Mouse (Mus musculus): ENCODE results near the gene Zbtb20. TPM values are rescaled to one million over a fixed set of nuclear protein-coding genes. Genes with fewer than 3 reads are reported as not detected.

Zbtb20 gene
- polyA plus RNA-seq, 1 experiment = 13.7 TPM

DNA sequence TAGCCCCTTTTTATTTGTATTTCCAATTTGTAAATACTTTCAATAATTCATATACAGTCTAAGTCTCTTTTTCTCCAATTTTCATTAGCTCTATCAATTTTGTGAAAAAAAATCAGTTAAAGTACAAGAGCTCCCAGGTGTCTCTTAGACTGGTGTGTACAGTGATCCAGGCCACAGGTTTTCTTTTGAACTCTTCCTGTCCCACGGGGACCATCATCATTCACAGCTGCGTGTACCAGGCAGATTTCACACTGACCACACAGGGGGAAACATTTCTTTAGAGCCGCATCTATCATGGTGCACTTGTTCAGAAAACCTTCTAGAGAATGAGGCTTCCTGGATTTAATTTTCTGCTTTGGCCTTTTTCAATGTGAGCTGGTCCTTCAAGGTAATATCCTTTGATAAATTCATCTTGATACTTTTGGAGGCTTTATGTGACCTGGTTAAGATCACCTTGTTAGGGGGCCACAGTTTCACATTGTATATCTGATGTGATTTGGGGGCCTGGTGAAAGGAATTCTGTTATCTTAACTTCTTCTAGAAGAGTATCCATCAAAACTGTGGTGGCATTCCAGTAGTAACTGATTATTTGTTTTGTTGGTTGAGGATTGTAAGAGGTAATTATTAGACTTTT, 586.2 kb downstream of the Zbtb20 start:
- no peak for TF ChIP-seq POLR2A (IDR thresholded peaks at IDR 0.05; ENCODE audit: low read depth, low read length)
- no peak for TF ChIP-seq CTCF (IDR thresholded peaks at IDR 0.05; ENCODE audit: borderline replicate concordance, insufficient read depth, low read length)
- Histone ChIP-seq H3K4me1 (ENCODE audit: control insufficient read depth, insufficient read depth, low read length) (peaks cover 23% of the 10 kb centered on the region), H3K27ac (ENCODE audit: insufficient read depth, low read length) (no peak overlapping the region), H3K4me3 (ENCODE audit: insufficient read depth, low read length) (no peak overlapping the region)

DNA sequence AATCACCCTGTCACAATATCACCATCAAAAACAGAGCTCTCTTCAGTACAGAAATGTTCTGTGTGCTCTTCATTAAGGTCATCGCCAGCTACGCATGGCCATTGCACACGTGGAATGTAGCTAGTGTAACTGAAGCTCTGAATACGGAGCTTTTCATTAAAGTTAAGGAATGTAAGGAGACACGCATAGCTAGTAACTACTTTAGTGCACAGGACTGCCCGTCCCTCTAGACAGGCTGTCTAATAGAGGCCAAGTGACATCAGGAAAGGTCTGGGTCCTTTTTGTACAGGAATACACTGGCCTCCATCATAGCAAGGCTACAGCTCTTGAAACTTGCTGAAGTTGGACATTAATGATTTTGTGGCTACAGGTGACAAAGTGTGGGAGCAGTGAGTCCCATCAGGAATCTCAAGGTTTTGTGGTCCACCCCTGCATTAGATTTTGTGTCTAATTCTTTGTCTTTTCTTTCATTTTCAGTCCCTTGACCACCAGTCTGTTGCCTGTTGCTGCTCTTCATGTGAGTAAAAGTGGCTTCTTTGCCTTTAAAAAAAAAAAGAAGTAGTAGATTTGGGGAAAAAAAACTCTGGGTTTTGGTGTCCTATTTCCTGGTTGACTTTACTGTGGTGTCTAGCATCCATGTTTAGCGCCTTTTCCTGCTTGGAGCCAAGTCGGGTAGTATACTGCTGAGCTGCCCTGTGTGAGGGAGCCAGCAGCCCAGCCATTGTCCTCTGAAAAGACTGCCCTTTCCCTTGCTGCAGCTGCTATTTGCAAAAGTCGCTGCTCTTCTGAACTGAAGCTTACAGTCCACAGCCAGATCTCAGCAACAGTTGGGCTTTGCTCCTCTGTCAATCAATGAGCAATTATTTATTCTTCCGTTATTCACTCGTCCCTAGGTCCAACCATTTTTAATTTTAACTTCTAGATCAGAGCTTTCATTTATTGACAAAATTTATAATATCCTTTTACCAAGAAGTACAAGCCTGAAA, 587.1 kb downstream of the Zbtb20 start:
- H3K4me1 ChIP-seq (ENCODE audit: control insufficient read depth, insufficient read depth, low read length) = peaks cover 19% of the 10 kb centered on the region
- H3K27ac ChIP-seq (ENCODE audit: insufficient read depth, low read length) = no peak overlapping the region
- H3K4me3 ChIP-seq (ENCODE audit: insufficient read depth, low read length) = no peak overlapping the region
- no peak for TF ChIP-seq POLR2A (IDR thresholded peaks at IDR 0.05; ENCODE audit: low read depth, low read length)
- no peak for TF ChIP-seq CTCF (IDR thresholded peaks at IDR 0.05; ENCODE audit: borderline replicate concordance, insufficient read depth, low read length)

GRCm38 (mm10) chr16:43463684-43464475, 588.2 kb downstream of the Zbtb20 start:
- Histone ChIP-seq H3K4me1 (ENCODE audit: control insufficient read depth, insufficient read depth, low read length) (peaks cover 17% of the 10 kb centered on the region), H3K27ac (ENCODE audit: insufficient read depth, low read length) (no peak overlapping the region), H3K4me3 (ENCODE audit: insufficient read depth, low read length) (no peak overlapping the region)
- TF ChIP-seq POLR2A (IDR thresholded peaks at IDR 0.05; ENCODE audit: low read depth, low read length) (no peak), CTCF (IDR thresholded peaks at IDR 0.05; ENCODE audit: borderline replicate concordance, insufficient read depth, low read length) (no peak)

- Histone ChIP-seq H3K4me1 (ENCODE audit: control insufficient read depth, insufficient read depth, low read length) (peaks cover 14% of the 10 kb centered on the region), H3K27ac (ENCODE audit: insufficient read depth, low read length) (no peak overlapping the region), H3K4me3 (ENCODE audit: insufficient read depth, low read length) (no peak overlapping the region)
- TF ChIP-seq CTCF (IDR thresholded peaks at IDR 0.05; ENCODE audit: borderline replicate concordance, insufficient read depth, low read length) (no peak), POLR2A (IDR thresholded peaks at IDR 0.05; ENCODE audit: low read depth, low read length) (no peak)
These were observed 588.9 kb downstream of the Zbtb20 start for GRCm38 (mm10) chr16:43464476-43465080.

DNA sequence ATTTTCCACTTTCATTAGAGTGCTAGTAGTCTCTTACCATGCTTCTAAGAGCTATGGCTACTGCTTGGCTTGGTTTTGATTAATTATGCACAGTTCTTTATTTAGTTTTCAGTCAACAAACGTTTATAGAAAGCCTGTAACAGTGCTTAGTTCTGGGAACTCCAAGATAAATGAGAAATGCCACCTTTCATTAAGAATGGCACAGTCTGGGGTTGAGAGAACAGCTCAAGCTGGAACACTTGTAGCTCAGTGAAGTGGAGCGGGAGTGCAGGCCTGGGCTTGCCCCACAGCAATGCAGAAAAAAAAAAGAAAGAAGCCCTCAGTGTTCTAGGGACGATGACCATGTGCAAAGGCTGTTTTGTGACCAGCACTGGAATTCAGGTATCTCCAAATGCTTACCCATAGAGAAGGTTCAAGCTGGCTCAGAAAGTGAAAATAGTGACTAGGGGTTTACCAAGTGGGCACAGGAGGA, 589.7 kb downstream of the Zbtb20 start:
- Histone ChIP-seq H3K4me3 (ENCODE audit: insufficient read depth, low read length) (no peak overlapping the region), H3K27ac (ENCODE audit: insufficient read depth, low read length) (no peak overlapping the region), H3K4me1 (ENCODE audit: control insufficient read depth, insufficient read depth, low read length) (peaks cover 14% of the 10 kb centered on the region)
- no peak for TF ChIP-seq POLR2A (IDR thresholded peaks at IDR 0.05; ENCODE audit: low read depth, low read length)
- no peak for TF ChIP-seq CTCF (IDR thresholded peaks at IDR 0.05; ENCODE audit: borderline replicate concordance, insufficient read depth, low read length)

DNA sequence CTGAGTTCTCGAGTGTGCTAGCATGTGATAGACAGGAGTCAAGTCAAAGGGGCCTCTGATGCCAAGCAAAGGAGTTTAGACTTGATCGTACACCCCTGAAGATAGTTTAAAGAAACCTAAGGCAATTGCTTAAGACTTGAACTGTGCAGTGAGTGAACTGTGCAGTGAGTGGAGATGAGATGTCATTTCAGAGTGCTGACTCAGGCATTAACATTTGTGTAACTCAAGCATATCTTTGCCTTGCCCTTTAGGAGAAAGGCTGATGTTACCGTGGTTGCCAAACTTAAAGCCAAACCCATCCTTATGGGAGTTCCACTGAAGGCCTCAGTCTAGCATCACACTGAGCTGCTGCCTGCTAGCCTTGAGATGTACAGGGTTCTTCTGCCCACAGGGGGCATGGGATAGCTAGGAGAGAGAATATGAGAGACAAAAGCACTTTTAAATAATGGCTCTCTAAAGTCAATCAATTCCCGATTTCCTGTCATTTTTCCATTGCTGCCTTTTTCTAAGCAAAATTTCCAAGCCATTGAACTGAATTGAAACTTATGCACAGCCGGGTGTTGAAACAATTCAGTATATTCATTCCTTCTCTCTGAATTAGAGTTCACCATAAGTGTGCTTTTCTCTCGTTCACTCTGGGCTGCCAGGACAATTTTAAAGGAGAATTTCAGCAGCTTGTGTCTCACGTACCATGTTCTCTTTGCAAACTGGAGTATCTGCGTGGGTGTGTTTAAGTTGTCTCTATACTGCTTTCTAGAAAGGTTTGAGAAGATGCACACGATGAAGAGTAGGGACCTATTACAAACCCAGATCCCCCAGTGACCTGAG, 590.5 kb downstream of the Zbtb20 start:
- TF ChIP-seq CTCF (IDR thresholded peaks at IDR 0.05; ENCODE audit: borderline replicate concordance, insufficient read depth, low read length) = no peak
- TF ChIP-seq POLR2A (IDR thresholded peaks at IDR 0.05; ENCODE audit: low read depth, low read length) = no peak
- H3K4me3 ChIP-seq (ENCODE audit: insufficient read depth, low read length) = no peak overlapping the region
- no peak overlapping the region for H3K27ac ChIP-seq (ENCODE audit: insufficient read depth, low read length)
- H3K4me1 ChIP-seq (ENCODE audit: control insufficient read depth, insufficient read depth, low read length) = peaks cover 14% of the 10 kb centered on the region

GRCm38 (mm10) chr16:43466749-43467065, 591.0 kb downstream of the Zbtb20 start:
- no peak for TF ChIP-seq CTCF (IDR thresholded peaks at IDR 0.05; ENCODE audit: borderline replicate concordance, insufficient read depth, low read length)
- no peak for TF ChIP-seq POLR2A (IDR thresholded peaks at IDR 0.05; ENCODE audit: low read depth, low read length)
- H3K4me1 ChIP-seq (ENCODE audit: control insufficient read depth, insufficient read depth, low read length) = peaks cover 14% of the 10 kb centered on the region
- H3K27ac ChIP-seq (ENCODE audit: insufficient read depth, low read length) = no peak overlapping the region
- H3K4me3 ChIP-seq (ENCODE audit: insufficient read depth, low read length) = no peak overlapping the region

DNA sequence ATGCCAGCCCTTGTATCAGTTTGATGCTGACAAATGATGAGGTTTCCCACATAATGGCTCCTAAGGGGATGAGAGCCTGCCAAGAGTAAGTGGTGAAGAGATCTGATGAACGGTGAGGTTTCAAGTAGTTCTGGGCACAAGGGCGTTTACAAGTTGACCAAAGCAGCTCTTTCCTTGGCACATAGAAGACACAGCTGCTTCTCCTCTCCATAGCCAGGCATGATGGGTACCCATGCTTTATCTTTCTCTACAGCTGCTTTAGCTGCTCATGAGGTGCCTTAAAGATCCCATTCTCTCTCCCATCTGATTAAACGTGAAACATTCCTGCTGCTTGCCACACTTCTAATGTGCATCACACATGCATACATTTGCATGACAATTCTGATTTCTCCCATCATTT, 595.4 kb downstream of the Zbtb20 start:
- Histone ChIP-seq H3K27ac (ENCODE audit: insufficient read depth, low read length) (no peak overlapping the region), H3K4me3 (ENCODE audit: insufficient read depth, low read length) (no peak overlapping the region), H3K4me1 (ENCODE audit: control insufficient read depth, insufficient read depth, low read length) (no peaks in the 10 kb centered on the region)
- TF ChIP-seq POLR2A (IDR thresholded peaks at IDR 0.05; ENCODE audit: low read depth, low read length) (no peak), CTCF (IDR thresholded peaks at IDR 0.05; ENCODE audit: borderline replicate concordance, insufficient read depth, low read length) (no peak)
